Mouse (Mus musculus): Measurements from ENCODE around the gene Olfr54. TPM values are rescaled to one million over a fixed set of nuclear protein-coding genes. Genes with fewer than 3 reads are reported as not detected.

The Olfr54 gene
- polyA plus RNA-seq, 1 experiment from 2014 or later, result not detected

- 60% methylated on average over 2 of the region's 2 CpGs for WGBS
- H3K9me3 ChIP-seq (ENCODE audit: control insufficient read depth), result no peaks in the 10 kb centered on the region
- no peak for ATAC-seq
These were observed 37.6 kb downstream of the Olfr54 start for GRCm38 (mm10) chr11:51051678-51052077.

GRCm38 (mm10) chr11:51053230-51053629, 39.2 kb downstream of the Olfr54 start:
- H3K4me2 ChIP-seq (replicated peaks; ENCODE audit: low read depth), result no peak overlapping the region
- WGBS, result 26% methylated on average over 3 of the region's 3 CpGs
- H3K4me3 ChIP-seq (ENCODE audit: low read depth, low read length), result no peak overlapping the region
- H3K4me1 ChIP-seq (replicated peaks; ENCODE audit: control insufficient read depth, insufficient read depth, low read length), result no peaks in the 10 kb centered on the region
- no peaks in the 10 kb centered on the region for H3K27me3 ChIP-seq (replicated peaks; ENCODE audit: control insufficient read depth, insufficient read depth, low read length)
- H3K36me3 ChIP-seq (ENCODE audit: control insufficient read depth, insufficient read depth), result no peaks in the 10 kb centered on the region
- H3K27ac ChIP-seq (ENCODE audit: low read depth, low read length), result no peak overlapping the region
- peak; percentile 66 for TF ChIP-seq CTCF (IDR thresholded peaks at IDR 0.05; ENCODE audit: low read depth)
- H3K9ac ChIP-seq (ENCODE audit: low read depth, low read length), result no peak overlapping the region
- no peak for ATAC-seq
- H3K9me3 ChIP-seq (ENCODE audit: control insufficient read depth), result no peaks in the 10 kb centered on the region

More at GRCm38 (mm10) chr11:51051678-51052077, 37.6 kb downstream of the Olfr54 start:
- no peak overlapping the region for H3K4me2 ChIP-seq (replicated peaks; ENCODE audit: low read depth)
- TF ChIP-seq CTCF (IDR thresholded peaks at IDR 0.05; ENCODE audit: low read depth), result no peak
- no peaks in the 10 kb centered on the region for H3K4me1 ChIP-seq (replicated peaks; ENCODE audit: control insufficient read depth, insufficient read depth, low read length)
- H3K9ac ChIP-seq (ENCODE audit: low read depth, low read length), result no peak overlapping the region
- H3K27ac ChIP-seq (ENCODE audit: low read depth, low read length), result no peak overlapping the region
- no peaks in the 10 kb centered on the region for H3K27me3 ChIP-seq (replicated peaks; ENCODE audit: control insufficient read depth, insufficient read depth, low read length)
- H3K4me3 ChIP-seq (ENCODE audit: low read depth, low read length), result no peak overlapping the region
- H3K36me3 ChIP-seq (ENCODE audit: control insufficient read depth, insufficient read depth), result no peaks in the 10 kb centered on the region

GRCm38 (mm10) chr11:51059151-51059571, 45.1 kb downstream of the Olfr54 start, which contains the start of gene Zfp354a:
Gene Zfp354a (plus strand): TSS chr11:51059257.
- Histone ChIP-seq H3K27me3 (replicated peaks; ENCODE audit: control insufficient read depth, insufficient read depth, low read length) (no peaks in the 10 kb centered on the region), H3K4me3 (ENCODE audit: low read depth, low read length) (peak within 1 kb of the TSS; percentile 70), H3K9ac (ENCODE audit: low read depth, low read length) (peak within 1 kb of the TSS; percentile 64), H3K4me2 (replicated peaks; ENCODE audit: low read depth) (peak within 1 kb of the TSS; percentile 83), H3K9me3 (ENCODE audit: control insufficient read depth) (no peaks in the 10 kb centered on the region), H3K36me3 (ENCODE audit: control insufficient read depth, insufficient read depth) (no peaks in the 10 kb centered on the region; the same call in 1 of the 2 replicates), H3K4me1 (replicated peaks; ENCODE audit: control insufficient read depth, insufficient read depth, low read length) (no peaks in the 10 kb centered on the region), H3K27ac (ENCODE audit: low read depth, low read length) (no peak within 1 kb of the TSS)
- peak; percentile 94 for ATAC-seq
- TF ChIP-seq CTCF (IDR thresholded peaks at IDR 0.05; ENCODE audit: low read depth), result peak; percentile 48; the same call in 1 of the 2 replicates
- WGBS, result under 1% methylated on average over 32 of the region's 32 CpGs

GRCm38 (mm10) chr11:51059640-51060039, 45.6 kb downstream of the Olfr54 start:
- no peaks in the 10 kb centered on the region; the same call in 1 of the 2 replicates for H3K36me3 ChIP-seq (ENCODE audit: control insufficient read depth, insufficient read depth)
- peak overlapping the region; percentile 83 for H3K4me2 ChIP-seq (replicated peaks; ENCODE audit: low read depth)
- WGBS, result 11% methylated on average over 14 of the region's 14 CpGs
- H3K27ac ChIP-seq (ENCODE audit: low read depth, low read length), result no peak overlapping the region
- peak overlapping the region; percentile 70 for H3K4me3 ChIP-seq (ENCODE audit: low read depth, low read length)
- H3K27me3 ChIP-seq (replicated peaks; ENCODE audit: control insufficient read depth, insufficient read depth, low read length), result no peaks in the 10 kb centered on the region
- peak overlapping the region; percentile 64 for H3K9ac ChIP-seq (ENCODE audit: low read depth, low read length)
- H3K4me1 ChIP-seq (replicated peaks; ENCODE audit: control insufficient read depth, insufficient read depth, low read length), result no peaks in the 10 kb centered on the region
- no peaks in the 10 kb centered on the region for H3K9me3 ChIP-seq (ENCODE audit: control insufficient read depth)
- no peak for TF ChIP-seq CTCF (IDR thresholded peaks at IDR 0.05; ENCODE audit: low read depth)
- peak; percentile 15; the same call in 1 of the 2 replicates for ATAC-seq

- Histone ChIP-seq H3K4me1 (replicated peaks; ENCODE audit: control insufficient read depth, insufficient read depth, low read length) (no peaks in the 10 kb centered on the region), H3K27me3 (replicated peaks; ENCODE audit: control insufficient read depth, insufficient read depth, low read length) (no peaks in the 10 kb centered on the region), H3K9me3 (ENCODE audit: control insufficient read depth) (no peaks in the 10 kb centered on the region), H3K4me3 (ENCODE audit: low read depth, low read length) (no peak overlapping the region), H3K4me2 (replicated peaks; ENCODE audit: low read depth) (no peak overlapping the region), H3K36me3 (ENCODE audit: control insufficient read depth, insufficient read depth) (peaks cover 8% of the 10 kb centered on the region), H3K27ac (ENCODE audit: low read depth, low read length) (no peak overlapping the region), H3K9ac (ENCODE audit: low read depth, low read length) (no peak overlapping the region)
- ATAC-seq, result no peak
- TF ChIP-seq CTCF (IDR thresholded peaks at IDR 0.05; ENCODE audit: low read depth), result no peak
- WGBS, result 89% methylated on average over 6 of the region's 6 CpGs
These were observed 46.9 kb downstream of the Olfr54 start for GRCm38 (mm10) chr11:51060981-51061380.

- TF ChIP-seq CTCF (IDR thresholded peaks at IDR 0.05; ENCODE audit: low read depth), result no peak
- ATAC-seq, result no peak
- H3K27ac ChIP-seq (ENCODE audit: low read depth, low read length), result no peak overlapping the region
- 64% methylated on average over 7 of the region's 7 CpGs for WGBS
- H3K4me1 ChIP-seq (replicated peaks; ENCODE audit: control insufficient read depth, insufficient read depth, low read length), result no peaks in the 10 kb centered on the region
- peaks cover 21% of the 10 kb centered on the region for H3K36me3 ChIP-seq (ENCODE audit: control insufficient read depth, insufficient read depth)
- no peak overlapping the region for H3K4me2 ChIP-seq (replicated peaks; ENCODE audit: low read depth)
- no peak overlapping the region for H3K9ac ChIP-seq (ENCODE audit: low read depth, low read length)
- no peak overlapping the region for H3K4me3 ChIP-seq (ENCODE audit: low read depth, low read length)
- no peaks in the 10 kb centered on the region for H3K27me3 ChIP-seq (replicated peaks; ENCODE audit: control insufficient read depth, insufficient read depth, low read length)
- H3K9me3 ChIP-seq (ENCODE audit: control insufficient read depth), result no peaks in the 10 kb centered on the region
These were observed 49.2 kb downstream of the Olfr54 start for GRCm38 (mm10) chr11:51063276-51063675.

Measured in intestine, postnatal 0 days (tissue).